Mouse (Mus musculus) intestine, postnatal 0 days (tissue): ENCODE data around the gene Fam19a2. TPM values are rescaled to one million over a fixed set of nuclear protein-coding genes. Genes with fewer than 3 reads are reported as not detected.

ENCODE experiments used
- ATAC-seq: fragments of 200-750 bp; cut with Nextera tagmentation; 2 replicates; pipeline ENCODE4 v1.8.0; 2017; ENCODE audit warnings: mild to moderate bottlenecking, moderate TSS enrichment, moderate library complexity
- H3K27ac ChIP-seq: fragments of 300-500 bp; sonication (generic); 2 replicates; pipeline ENCODE4 v1.5.1; 2014; ENCODE audit warnings: mild to moderate bottlenecking, low read depth, low read length, moderate library complexity
- H3K27me3 ChIP-seq: fragments of 300-500 bp; sonication (generic); replicated peaks from 2 replicates; pipeline ENCODE4 v1.6.1; 2014; ENCODE audit warnings: low read length, mixed read lengths; ENCODE audit not compliant: control insufficient read depth, insufficient read depth
- H3K36me3 ChIP-seq: fragments of 300-500 bp; sonication (generic); 2 replicates; pipeline ENCODE4 v1.6.1; 2014; ENCODE audit warnings: mild to moderate bottlenecking, moderate library complexity; ENCODE audit not compliant: control insufficient read depth, insufficient read depth
- H3K4me1 ChIP-seq: fragments of 300-500 bp; sonication (generic); replicated peaks from 2 replicates; pipeline ENCODE4 v1.6.1; 2014; ENCODE audit warnings: antibody characterized with exemption, low read length, mixed read lengths; ENCODE audit not compliant: control insufficient read depth, insufficient read depth
- H3K4me2 ChIP-seq: fragments of 300-500 bp; sonication (generic); replicated peaks from 2 replicates; pipeline ENCODE4 v1.6.1; 2014; ENCODE audit warnings: low read depth, mild to moderate bottlenecking, moderate library complexity
- H3K4me3 ChIP-seq: fragments of 300-500 bp; sonication (generic); 2 replicates; pipeline ENCODE4 v1.5.1; 2014; ENCODE audit warnings: low read depth, low read length
- H3K9ac ChIP-seq: fragments of 300-500 bp; sonication (generic); 2 replicates; pipeline ENCODE4 v1.6.1; 2014; ENCODE audit warnings: mild to moderate bottlenecking, low read depth, low read length
- H3K9me3 ChIP-seq: fragments of 300-500 bp; sonication (generic); 2 replicates; pipeline ENCODE4 v1.6.1; 2016; ENCODE audit warnings: mixed run types; ENCODE audit not compliant: control insufficient read depth
- CTCF ChIP-seq: sonication (generic); IDR thresholded peaks from 2 replicates; pipeline ENCODE4 v1.5.1; 2016; ENCODE audit warnings: low read depth, mild to moderate bottlenecking, control low read depth, antibody characterized with exemption, moderate library complexity
- WGBS: fragments of 180-500 bp; shearing (Covaris S2); extraction: QIAGEN DNeasy Blood & Tissue Kit; methylation state at CpG from one replicate; pipeline ENCODE4 v1.1.7; 2014; 5-methylcytosine and 5-hydroxymethylcytosine counted together
- polyA plus RNA-seq: library from polyadenylated mRNA; unstranded; fragments of >200 nt; fragmentation: Nextera tagmentation; extraction: Ambion mirVana; gene quantifications from 2 replicates; pipeline ENCODE4 v1.2.1, GENCODE M21; 2015

The Fam19a2 gene
- polyA plus RNA-seq: 0.55 and 0.85 TPM in 2 replicates

GRCm38 (mm10) chr10:123263876-123264309, at the start of gene Fam19a2:
Gene Fam19a2, plus strand, starts transcription at chr10:123263996.
- TF ChIP-seq CTCF: peak; percentile 80
- Histone ChIP-seq H3K36me3 (no peaks in the 10 kb centered on the region), H3K27me3 (peaks cover 28% of the 10 kb centered on the region), H3K4me3 (peak within 1 kb of the TSS; percentile 52), H3K9ac (no peak within 1 kb of the TSS), H3K27ac (no peak within 1 kb of the TSS), H3K9me3 (no peaks in the 10 kb centered on the region), H3K4me2 (peak within 1 kb of the TSS; percentile 90), H3K4me1 (no peaks in the 10 kb centered on the region)
- no peak for ATAC-seq
- WGBS: under 1% methylated on average over 12 of the region's 12 CpGs

- Histone ChIP-seq H3K9me3 (no peaks in the 10 kb centered on the region), H3K27me3 (no peaks in the 10 kb centered on the region), H3K9ac (no peak overlapping the region), H3K36me3 (no peaks in the 10 kb centered on the region), H3K27ac (no peak overlapping the region), H3K4me1 (no peaks in the 10 kb centered on the region), H3K4me3 (no peak overlapping the region), H3K4me2 (no peak overlapping the region)
- WGBS: 91% methylated on average over 5 of the region's 5 CpGs
- TF ChIP-seq CTCF: no peak
- ATAC-seq: no peak
Measured at GRCm38 (mm10) chr10:123222785-123223184, 41.0 kb upstream of the Fam19a2 start.

GRCm38 (mm10) chr10:123229420-123229819, 34.4 kb upstream of the Fam19a2 start:
- Histone ChIP-seq H3K9me3 (no peaks in the 10 kb centered on the region), H3K4me1 (no peaks in the 10 kb centered on the region), H3K36me3 (no peaks in the 10 kb centered on the region), H3K27me3 (no peaks in the 10 kb centered on the region), H3K4me3 (no peak overlapping the region), H3K27ac (no peak overlapping the region), H3K4me2 (no peak overlapping the region), H3K9ac (no peak overlapping the region)
- ATAC-seq: no peak
- no peak for TF ChIP-seq CTCF
- 88% methylated on average over 5 of the region's 5 CpGs for WGBS

- Histone ChIP-seq H3K27me3 (no peaks in the 10 kb centered on the region), H3K4me3 (no peak overlapping the region), H3K4me2 (no peak overlapping the region), H3K36me3 (no peaks in the 10 kb centered on the region), H3K9ac (no peak overlapping the region), H3K27ac (no peak overlapping the region), H3K9me3 (no peaks in the 10 kb centered on the region), H3K4me1 (no peaks in the 10 kb centered on the region)
- no peak for ATAC-seq
- no peak for TF ChIP-seq CTCF
- WGBS: 78% methylated on average over 6 of the region's 6 CpGs
Measured at GRCm38 (mm10) chr10:123248063-123248462, 15.7 kb upstream of the Fam19a2 start.

GRCm38 (mm10) chr10:123251904-123252303, 11.9 kb upstream of the Fam19a2 start:
- no peak overlapping the region for H3K27ac ChIP-seq
- WGBS: 75% methylated on average over 9 of the region's 9 CpGs
- ATAC-seq: no peak
- H3K9me3 ChIP-seq: no peaks in the 10 kb centered on the region
- H3K36me3 ChIP-seq: no peaks in the 10 kb centered on the region
- H3K4me3 ChIP-seq: no peak overlapping the region
- no peaks in the 10 kb centered on the region for H3K27me3 ChIP-seq
- H3K9ac ChIP-seq: no peak overlapping the region
- H3K4me2 ChIP-seq: no peak overlapping the region
- H3K4me1 ChIP-seq: no peaks in the 10 kb centered on the region
- TF ChIP-seq CTCF: no peak

- Histone ChIP-seq H3K27ac (no peak overlapping the region), H3K4me3 (no peak overlapping the region), H3K27me3 (no peaks in the 10 kb centered on the region), H3K36me3 (no peaks in the 10 kb centered on the region), H3K4me2 (no peak overlapping the region), H3K9ac (no peak overlapping the region), H3K4me1 (no peaks in the 10 kb centered on the region), H3K9me3 (no peaks in the 10 kb centered on the region)
- ATAC-seq: no peak
- peak; percentile 69 for TF ChIP-seq CTCF
- 31% methylated on average over 5 of the region's 5 CpGs for WGBS
Measured at GRCm38 (mm10) chr10:123254299-123254698, 9.5 kb upstream of the Fam19a2 start.
